Mouse (Mus musculus): ENCODE results near the gene Olfr285.

- TF ChIP-seq POLR2A (IDR thresholded peaks at IDR 0.05; ENCODE audit: extremely low read depth, insufficient read depth, low read length), result no peak
- TF ChIP-seq CTCF (IDR thresholded peaks at IDR 0.05; ENCODE audit: low read depth, low read length), result no peak
Measured at GRCm38 (mm10) chr15:98288566-98288965, 28.6 kb downstream of the Olfr285 start.
